Mouse (Mus musculus): ENCODE results near the gene Olfr828. TPM values are rescaled to one million over a fixed set of nuclear protein-coding genes. Genes with fewer than 3 reads are reported as not detected.

Gene Olfr828
- not detected in 2 replicates for total RNA-seq (2012; rRNA removed)
- total RNA-seq (2014; rRNA removed) = not detected in 2 replicates
- polyA plus RNA-seq (2012; ENCODE audit: insufficient read length, low read depth) = not detected in 2 replicates

DNA sequence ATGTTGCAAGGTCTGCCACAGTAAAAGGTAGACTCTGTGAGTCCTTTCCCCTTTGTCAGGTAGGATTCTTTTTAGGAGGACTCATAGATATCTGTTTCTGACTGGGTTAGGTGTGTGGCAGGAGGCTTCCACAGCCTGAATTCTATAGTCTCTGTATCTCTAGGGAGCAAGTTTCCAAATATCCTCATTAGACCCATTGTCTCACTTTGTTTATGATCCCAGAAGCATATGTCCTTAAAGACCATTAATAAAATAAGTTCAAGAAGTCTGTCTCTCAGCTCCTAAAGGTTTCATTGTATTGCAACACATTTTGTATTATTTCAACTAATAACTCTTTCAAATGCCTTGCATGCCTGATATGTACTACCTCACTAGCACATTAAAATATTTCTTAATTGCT is at the start of gene Olfr828:
Olfr828 (minus strand) TSS at position 101 of the 400 bp plus-strand sequence.
- Histone ChIP-seq H3K9me3 (replicated peaks; ENCODE audit: low read length) (no peaks in the 10 kb centered on the region), H3K36me3 (replicated peaks in 1 of 2; ENCODE audit: control insufficient read depth in 1 of 2, insufficient read depth in 1 of 2, low read length in 1 of 2) (no peaks in the 10 kb centered on the region), H3K4me2 (ENCODE audit: insufficient read depth, low read depth, poor library complexity, severe bottlenecking) (no peak within 1 kb of the TSS), H3K9ac (ENCODE audit: insufficient read depth, low read depth) (no peak within 1 kb of the TSS), H3K27me3 (replicated peaks) (no peaks in the 10 kb centered on the region), H3K4me1 (ENCODE audit: control insufficient read depth in 1 of 2, insufficient read depth in 2 of 2) (no peaks in the 10 kb centered on the region), H3K27ac (ENCODE audit: insufficient read depth, low read depth) (no peak within 1 kb of the TSS), H3K79me2 (replicated peaks; ENCODE audit: control insufficient read depth, extremely low read depth, insufficient read depth, poor library complexity, severe bottlenecking) (no peaks in the 10 kb centered on the region), H3K4me3 (replicated peaks in 1 of 3; ENCODE audit: low read depth in 2 of 3, low read length in 2 of 3, poor library complexity in 1 of 3) (no peak within 1 kb of the TSS)
- no peak for DNase-seq (ENCODE audit: extremely low read depth)
- TF ChIP-seq IRF4 (IDR thresholded peaks at IDR 0.05; ENCODE audit: low read depth, low read length) = no peak
- TF ChIP-seq ELF1 (IDR thresholded peaks at IDR 0.05; ENCODE audit: low read depth, low read length) = no peak
- TF ChIP-seq MAFK (IDR thresholded peaks at IDR 0.05; ENCODE audit: insufficient replicate concordance, low read length) = no peak
- TF ChIP-seq JUND (conservative IDR thresholded peaks at IDR 0.05; ENCODE audit: low read depth, low read length) = no peak
- no peak for TF ChIP-seq MXI1 (IDR thresholded peaks at IDR 0.05; ENCODE audit: low read depth, low read length)
- TF ChIP-seq NELFE (IDR thresholded peaks at IDR 0.05; ENCODE audit: low read depth, low read length) = no peak
- TF ChIP-seq ZNF384 (IDR thresholded peaks at IDR 0.05; ENCODE audit: low read depth, low read length) = no peak
- TF ChIP-seq E2F4 (IDR thresholded peaks at IDR 0.05; ENCODE audit: insufficient replicate concordance, low read depth, low read length) = no peak
- TF ChIP-seq ETS1 (conservative IDR thresholded peaks at IDR 0.05; ENCODE audit: low read depth, low read length) = no peak
- no peak for TF ChIP-seq KAT2A (IDR thresholded peaks at IDR 0.05; ENCODE audit: insufficient replicate concordance, low read length)
- TF ChIP-seq TCF12 (IDR thresholded peaks at IDR 0.05; ENCODE audit: low read depth, low read length) = no peak
- TF ChIP-seq CHD1 (IDR thresholded peaks at IDR 0.05; ENCODE audit: low read depth, low read length) = no peak
- TF ChIP-seq NRF1 (IDR thresholded peaks at IDR 0.05; ENCODE audit: low read depth, low read length) = no peak
- TF ChIP-seq SMC3 (IDR thresholded peaks at IDR 0.05; ENCODE audit: low read depth, low read length) = no peak
- no peak for TF ChIP-seq GABPA (IDR thresholded peaks at IDR 0.05; ENCODE audit: insufficient replicate concordance, low read depth, low read length)
- no peak for TF ChIP-seq UBTF (IDR thresholded peaks at IDR 0.05; ENCODE audit: low read depth, low read length)
- TF ChIP-seq RAD21 (IDR thresholded peaks at IDR 0.05; ENCODE audit: low read depth, low read length) = no peak
- TF ChIP-seq JUN (IDR thresholded peaks at IDR 0.05; ENCODE audit: insufficient read depth, low read depth, low read length) = no peak
- no peak for TF ChIP-seq HCFC1 (IDR thresholded peaks at IDR 0.05; ENCODE audit: low read depth, low read length)
- in situ Hi-C loops (cut with MboI; ENCODE audit: low pct_ligation_motif_present, low pct_unique_long_range_greater_than_20kb, low sequenced_read_pairs) (no loop called here), dilution Hi-C loops (cut with MboI; ENCODE audit: extremely low pct_ligation_motif_present, extremely low pct_unique_long_range_greater_than_20kb, low sequenced_read_pairs) (no loop called here)

DNA sequence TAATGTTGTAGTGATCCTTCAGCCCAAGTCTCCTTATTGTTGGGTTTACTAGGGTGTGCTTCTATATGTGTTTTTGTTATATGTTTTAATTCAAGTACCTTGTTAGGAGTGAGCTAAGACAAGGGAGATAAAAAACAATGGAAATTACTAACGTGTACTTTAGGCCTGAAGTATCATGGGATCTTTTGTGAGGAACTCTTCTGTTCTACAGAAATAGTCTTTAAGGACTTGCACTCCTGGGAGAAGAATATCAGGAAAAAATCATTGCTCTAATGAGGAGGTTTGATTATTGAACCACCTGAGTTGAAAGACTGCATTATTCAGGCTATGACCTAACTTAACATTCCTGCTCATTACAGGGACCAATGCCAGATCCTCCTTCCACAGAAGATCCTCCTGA is 35.3 kb upstream of the Olfr828 start, which contains the start of gene Olfr829:
Olfr829 (plus strand) TSS at position 301 of the 400 bp plus-strand sequence.
- no peak for TF ChIP-seq USF1 (IDR thresholded peaks at IDR 0.05; ENCODE audit: low read depth, low read length)
- no peak for TF ChIP-seq PAX5 (IDR thresholded peaks at IDR 0.05; ENCODE audit: low read length)
- TF ChIP-seq SMC3 (IDR thresholded peaks at IDR 0.05; ENCODE audit: low read depth, low read length) = no peak
- no peak for TF ChIP-seq MAFK (IDR thresholded peaks at IDR 0.05; ENCODE audit: insufficient replicate concordance, low read length)
- no peak for TF ChIP-seq NRF1 (IDR thresholded peaks at IDR 0.05; ENCODE audit: low read depth, low read length)
- DNase-seq (ENCODE audit: extremely low read depth) = no peak
- Histone ChIP-seq H3K4me3 (replicated peaks in 1 of 3; ENCODE audit: low read depth in 2 of 3, low read length in 2 of 3, poor library complexity in 1 of 3) (no peak within 1 kb of the TSS), H3K4me1 (ENCODE audit: control insufficient read depth in 1 of 2, insufficient read depth in 2 of 2) (no peaks in the 10 kb centered on the region), H3K79me2 (replicated peaks; ENCODE audit: control insufficient read depth, extremely low read depth, insufficient read depth, poor library complexity, severe bottlenecking) (no peaks in the 10 kb centered on the region), H3K27me3 (replicated peaks) (no peaks in the 10 kb centered on the region), H3K9me3 (replicated peaks; ENCODE audit: low read length) (no peaks in the 10 kb centered on the region), H3K4me2 (ENCODE audit: insufficient read depth, low read depth, poor library complexity, severe bottlenecking) (no peak within 1 kb of the TSS), H3K27ac (ENCODE audit: insufficient read depth, low read depth) (no peak within 1 kb of the TSS), H3K36me3 (replicated peaks in 1 of 2; ENCODE audit: control insufficient read depth in 1 of 2, insufficient read depth in 1 of 2, low read length in 1 of 2) (no peaks in the 10 kb centered on the region), H3K9ac (ENCODE audit: insufficient read depth, low read depth) (no peak within 1 kb of the TSS)
- dilution Hi-C loops (cut with MboI; ENCODE audit: extremely low pct_ligation_motif_present, extremely low pct_unique_long_range_greater_than_20kb, low sequenced_read_pairs) (no loop called here), in situ Hi-C loops (cut with MboI; ENCODE audit: low pct_ligation_motif_present, low pct_unique_long_range_greater_than_20kb, low sequenced_read_pairs) (no loop called here)

Measured in CH12.LX (cell line).